Mouse (Mus musculus) small intestine, adult 2 months (tissue): Measurements from ENCODE around the gene Alg3.

Experiments
- CTCF ChIP-seq: fragments of 200-500 bp; IDR thresholded peaks from 2 replicates; pipeline ENCODE4 v1.5.1; 2012; ENCODE audit warnings: low read depth, mild to moderate bottlenecking, control low read depth, inconsistent platforms, low read length, moderate library complexity, mixed read lengths; ENCODE audit not compliant: insufficient replicate concordance, insufficient read length; ENCODE audit errors: extremely low read depth
- POLR2A ChIP-seq: fragments of 200-500 bp; IDR thresholded peaks from 2 replicates; pipeline ENCODE4 v1.6.1; 2012; ENCODE audit warnings: low read depth, mild to moderate bottlenecking, control low read depth, inconsistent platforms, low read length, moderate library complexity

GRCm38 (mm10) chr16:20643911-20644310 lies 32.4 kb upstream of the Alg3 start:
- no peak for TF ChIP-seq POLR2A
- no peak for TF ChIP-seq CTCF
